1 mouse cellular context compared by ENCODE assay signal in the genomic region with DNA sequence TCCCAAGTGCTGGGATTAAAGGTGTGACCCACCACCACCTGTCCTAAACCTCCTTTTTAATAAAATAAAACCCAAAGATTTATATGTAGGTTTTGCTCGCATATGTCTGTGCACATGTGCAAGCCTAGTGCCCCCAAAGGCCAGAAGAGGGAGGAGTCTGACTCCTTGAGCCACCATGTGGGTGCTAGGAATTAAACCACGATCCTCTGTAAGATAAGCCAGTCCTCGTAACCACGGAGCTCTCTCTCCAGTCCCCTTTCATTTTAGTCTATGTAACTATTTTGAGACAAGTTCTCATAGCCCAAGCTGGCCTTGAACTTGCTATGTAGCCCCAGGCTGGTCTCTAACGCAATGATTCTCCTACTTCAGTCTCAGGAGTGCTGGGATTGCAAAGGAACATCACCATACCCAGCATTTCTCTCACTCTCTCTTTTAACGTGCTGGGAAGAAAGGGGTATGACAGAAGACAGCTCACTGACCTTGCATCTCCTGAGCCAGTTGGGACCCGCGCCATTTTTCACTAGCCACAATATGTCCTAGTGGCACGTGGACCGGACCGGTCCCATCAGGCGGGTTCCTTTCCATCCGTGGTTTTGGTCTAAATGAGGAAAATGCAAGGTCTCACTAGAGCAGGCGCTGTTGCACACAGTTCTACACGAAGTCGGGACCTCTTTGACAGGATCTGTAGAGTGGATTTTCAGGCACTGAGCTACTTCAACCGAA.
TF ChIP-seq lines count a peak whose summit lies in the region.

No protein-coding gene starts in this region.

TF ChIP-seq in CH12.LX, 34 proteins besides CTCF, POLR2A, EP300 and RAD21:
- TF ChIP-seq POLR2AphosphoS2 (IDR thresholded peaks at IDR 0.05; ENCODE audit: low read depth, low read length) (no peak), BHLHE40 (IDR thresholded peaks at IDR 0.05; ENCODE audit: low read depth, low read length) (peak; percentile 38; the same call in 1 of the 2 replicates), MAX (IDR thresholded peaks at IDR 0.05; ENCODE audit: low read length) (peak; percentile 34; the same call in 1 of the 2 replicates)
